Mouse (Mus musculus) G1E (cell line): ENCODE data around the gene Ube2g2. TPM values are rescaled to one million over a fixed set of nuclear protein-coding genes. Genes with fewer than 3 reads are reported as not detected.
A peak's percentile ranks its signal among the peaks of the same experiment; 100 is the strongest.

ENCODE experiments used
- ATAC-seq: 2 replicates; pipeline ENCODE4 v1.8.0; 2016; ENCODE audit warnings: mild to moderate bottlenecking; ENCODE audit not compliant: insufficient number of reproducible peaks, poor library complexity, low FRiP score, severe bottlenecking; ENCODE audit errors: extremely low read depth
- DNase-seq: peaks from one replicate; pipeline ENCODE4 v3.0.0; 2012; ENCODE audit warnings: low spot score
- H3K27me3 ChIP-seq: 2 replicates; pipeline ENCODE4 v1.6.1; 2012; ENCODE audit warnings: mild to moderate bottlenecking, low read length, inconsistent platforms; ENCODE audit not compliant: insufficient read depth
- H3K36me3 ChIP-seq: replicated peaks from 2 replicates; pipeline ENCODE3; 2012; ENCODE audit warnings: mild to moderate bottlenecking, inconsistent platforms
- H3K4me1 ChIP-seq: 2 replicates; pipeline ENCODE4 v1.6.1; 2012; ENCODE audit warnings: low read depth, low read length, inconsistent platforms, mixed read lengths; ENCODE audit not compliant: insufficient read depth
- H3K4me3 ChIP-seq: 2 replicates; pipeline ENCODE4 v1.5.1; 2012; ENCODE audit warnings: low read depth, mild to moderate bottlenecking, inconsistent platforms, low read length, moderate library complexity, mixed read lengths
- H3K9me3 ChIP-seq: replicated peaks from 2 replicates; pipeline ENCODE4 v1.6.1; 2012; ENCODE audit warnings: inconsistent platforms
- CTCF ChIP-seq: IDR thresholded peaks from 2 replicates; pipeline ENCODE4 v1.5.1; 2012; ENCODE audit warnings: low read depth, low read length, inconsistent platforms, mixed read lengths
- GATA1 ChIP-seq: IDR thresholded peaks from 2 replicates; pipeline ENCODE4 v1.6.1; 2012; ENCODE audit warnings: borderline replicate concordance, low read length, inconsistent platforms, mixed read lengths
- GATA2 ChIP-seq: IDR thresholded peaks from 2 replicates; pipeline ENCODE4 v1.6.1; 2012; ENCODE audit warnings: low read depth, low read length, inconsistent platforms, borderline replicate concordance
- POLR2AphosphoS5 ChIP-seq: IDR thresholded peaks from 2 replicates; pipeline ENCODE4 v1.6.1; 2012; ENCODE audit warnings: low read depth, low read length, inconsistent platforms; ENCODE audit not compliant: insufficient replicate concordance
- TAL1 ChIP-seq: conservative IDR thresholded peaks from 2 replicates; pipeline ENCODE4 v1.6.1; 2012; ENCODE audit warnings: low read depth, low read length, inconsistent platforms, mixed read lengths
- polyA plus RNA-seq: library from polyadenylated mRNA; stranded (reverse); fragments of >175 nt; gene quantifications from 2 replicates; pipeline ENCODE4 v1.2.3, GENCODE M21; 2012
- total RNA-seq, 2 experiments: library from RNA; stranded (forward) in 1 of 2; stranded (reverse) in 1 of 2; fragments of 200-1000 nt in 1 of 2; fragments of >200 nt in 1 of 2; fragmentation: Nextera tagmentation in 1 of 2; gene quantifications; 2 replicates each; pipeline ENCODE4 v1.2.3; 2014 to 2017

The Ube2g2 gene
- total and polyA plus RNA-seq, 3 experiments: 20.7 to 35.0 (median 24.5) TPM

DNA sequence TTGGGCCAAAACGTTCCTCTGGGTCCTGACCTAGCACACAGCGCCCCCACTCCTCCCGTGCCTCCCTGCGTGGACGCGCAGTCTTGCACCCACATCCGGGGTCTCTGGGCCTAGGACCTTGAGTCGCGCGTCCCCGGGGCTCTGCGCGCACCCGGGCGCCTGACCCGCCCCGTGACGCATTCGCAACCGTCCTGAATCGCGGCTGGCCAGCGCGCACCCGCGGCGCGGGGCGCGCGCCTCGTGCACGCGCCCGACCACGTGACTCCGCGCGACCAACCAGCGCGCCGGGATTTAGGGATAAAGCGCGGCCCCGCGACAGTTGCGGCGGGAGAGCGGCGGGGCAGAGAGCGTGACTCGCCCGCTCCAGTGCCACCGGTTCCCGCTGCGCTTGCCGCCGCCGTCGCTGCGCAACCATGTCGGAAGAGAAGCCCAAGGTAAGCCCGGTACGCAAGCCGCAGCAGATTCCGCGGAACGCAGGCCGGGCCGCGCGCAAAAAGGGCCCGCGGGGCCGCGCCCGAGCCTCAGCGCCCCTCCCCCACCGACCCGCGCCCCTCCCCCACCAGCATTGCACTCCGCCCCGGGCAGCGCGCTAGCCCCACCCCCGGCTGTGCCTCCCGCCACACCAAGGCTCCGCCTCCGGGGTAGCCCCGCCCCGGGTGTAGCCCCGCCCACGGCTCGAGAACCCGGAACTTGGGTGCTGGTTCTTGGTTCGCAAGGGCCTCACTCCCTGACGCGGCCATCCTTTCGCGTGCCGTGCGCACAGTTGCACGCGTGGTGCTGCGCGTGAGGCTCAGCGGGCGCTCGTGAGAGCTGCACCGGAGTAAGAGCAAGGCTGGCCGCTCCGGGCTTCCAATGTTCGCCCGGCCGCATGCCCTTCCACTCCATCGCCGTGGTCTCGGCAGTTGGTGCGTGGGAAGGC, 15.9 kb upstream of the Ube2g2 start, which contains the start of the genes Sumo3 and Gm49325:
Gene Sumo3, plus strand, starts transcription at position 190 of the 919 bp plus-strand sequence.
Gene Gm49325, plus strand, starts transcription at position 290 of the 919 bp plus-strand sequence.
- peaks cover 38% of the 10 kb centered on the region for H3K4me1 ChIP-seq
- peak; percentile 72 for ATAC-seq
- peaks cover 6% of the 10 kb centered on the region; the same call in 1 of the 2 replicates for H3K9me3 ChIP-seq
- TF ChIP-seq CTCF (no peak), GATA2 (no peak), POLR2AphosphoS5 (no peak), GATA1 (no peak), TAL1 (no peak)
- no peaks in the 10 kb centered on the region for H3K27me3 ChIP-seq
- peaks cover 36% of the 10 kb centered on the region for H3K36me3 ChIP-seq
- DNase-seq: peak; percentile 99
- peak within 1 kb of the TSS; percentile 80 for H3K4me3 ChIP-seq

GRCm38 (mm10) chr10:77606855-77607254, 15.2 kb upstream of the Ube2g2 start:
- peak; percentile 38 for DNase-seq
- peak; percentile 16; the same call in 1 of the 2 replicates for ATAC-seq
- Histone ChIP-seq H3K4me3 (peak overlapping the region; percentile 80), H3K9me3 (peaks cover 6% of the 10 kb centered on the region; the same call in 1 of the 2 replicates), H3K36me3 (peaks cover 43% of the 10 kb centered on the region), H3K4me1 (peaks cover 38% of the 10 kb centered on the region), H3K27me3 (no peaks in the 10 kb centered on the region)
- no peak for TF ChIP-seq TAL1
- no peak for TF ChIP-seq POLR2AphosphoS5
- TF ChIP-seq GATA2: no peak
- TF ChIP-seq GATA1: no peak
- no peak for TF ChIP-seq CTCF

GRCm38 (mm10) chr10:77607441-77607840, 14.6 kb upstream of the Ube2g2 start:
- Histone ChIP-seq H3K4me1 (peaks cover 38% of the 10 kb centered on the region), H3K4me3 (peak overlapping the region; percentile 80), H3K9me3 (peaks cover 6% of the 10 kb centered on the region; the same call in 1 of the 2 replicates), H3K27me3 (no peaks in the 10 kb centered on the region), H3K36me3 (peaks cover 49% of the 10 kb centered on the region)
- no peak for TF ChIP-seq GATA2
- no peak for TF ChIP-seq GATA1
- TF ChIP-seq TAL1: no peak
- no peak for TF ChIP-seq CTCF
- ATAC-seq: no peak
- no peak for DNase-seq

DNA sequence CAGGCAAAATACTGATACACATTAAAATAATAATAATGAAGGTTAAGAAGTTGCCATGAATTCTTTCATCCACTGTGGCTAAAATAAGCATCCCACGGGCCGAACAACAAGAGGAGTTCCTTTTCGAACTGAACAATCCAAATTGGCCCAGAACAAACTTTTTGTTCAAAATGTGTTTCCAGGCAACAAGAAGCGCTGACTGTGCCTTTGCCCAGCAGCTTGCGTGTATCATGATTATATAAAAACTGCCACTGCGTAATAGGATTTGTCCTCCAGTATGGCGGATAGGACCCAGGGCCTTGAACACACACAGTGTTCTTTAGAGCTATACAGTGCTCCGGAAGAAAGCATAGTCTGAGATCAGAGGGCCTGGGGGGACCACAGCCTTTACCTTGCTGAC, 13.5 kb upstream of the Ube2g2 start:
- no peak for ATAC-seq
- H3K27me3 ChIP-seq: no peaks in the 10 kb centered on the region
- H3K9me3 ChIP-seq: peaks cover 6% of the 10 kb centered on the region; the same call in 1 of the 2 replicates
- no peak overlapping the region for H3K4me3 ChIP-seq
- DNase-seq: no peak
- H3K36me3 ChIP-seq: peaks cover 61% of the 10 kb centered on the region
- H3K4me1 ChIP-seq: peaks cover 43% of the 10 kb centered on the region
- no peak for TF ChIP-seq GATA1
- TF ChIP-seq POLR2AphosphoS5: no peak
- no peak for TF ChIP-seq GATA2

DNA sequence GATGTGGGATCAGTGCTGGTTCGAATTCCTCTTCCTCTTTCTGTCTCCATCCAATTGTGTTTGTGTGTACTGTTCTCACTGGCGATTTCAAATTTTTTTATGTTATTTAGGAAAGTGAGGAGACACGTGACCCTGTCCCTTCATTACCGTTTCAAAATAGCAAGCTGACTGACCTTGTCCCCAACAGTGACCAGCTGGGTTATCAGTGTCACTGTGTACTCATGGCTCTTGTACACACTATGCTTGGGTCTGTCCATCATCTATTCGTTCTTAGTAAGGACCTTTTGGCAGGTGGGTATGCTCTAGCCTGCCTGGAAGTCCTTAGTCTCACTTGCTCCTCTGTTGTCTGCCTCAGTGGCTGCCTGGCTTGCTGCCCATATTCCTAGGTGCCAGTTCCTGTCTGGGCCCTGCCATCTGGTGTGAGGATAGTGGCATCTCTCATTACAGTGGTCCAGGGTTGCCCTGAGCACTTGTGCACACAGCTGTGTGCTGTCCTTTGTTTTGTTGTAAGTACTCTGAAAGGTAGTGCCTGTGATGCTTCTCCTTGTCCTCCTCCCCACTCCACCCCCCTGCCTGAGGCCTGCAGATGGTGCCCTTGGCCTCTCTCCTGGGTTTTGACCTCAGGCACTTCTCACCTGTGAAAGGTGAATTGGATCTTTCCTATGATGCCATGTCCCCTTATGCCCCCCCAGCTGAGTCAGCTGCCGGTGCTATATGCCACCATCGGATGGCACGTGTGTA, 11.7 kb upstream of the Ube2g2 start:
- Histone ChIP-seq H3K36me3 (peaks cover 78% of the 10 kb centered on the region), H3K27me3 (no peaks in the 10 kb centered on the region), H3K4me1 (peaks cover 36% of the 10 kb centered on the region), H3K9me3 (no peaks in the 10 kb centered on the region), H3K4me3 (no peak overlapping the region)
- TF ChIP-seq GATA1 (no peak), GATA2 (no peak), CTCF (no peak), TAL1 (no peak), POLR2AphosphoS5 (no peak)
- no peak for ATAC-seq
- no peak for DNase-seq

DNA sequence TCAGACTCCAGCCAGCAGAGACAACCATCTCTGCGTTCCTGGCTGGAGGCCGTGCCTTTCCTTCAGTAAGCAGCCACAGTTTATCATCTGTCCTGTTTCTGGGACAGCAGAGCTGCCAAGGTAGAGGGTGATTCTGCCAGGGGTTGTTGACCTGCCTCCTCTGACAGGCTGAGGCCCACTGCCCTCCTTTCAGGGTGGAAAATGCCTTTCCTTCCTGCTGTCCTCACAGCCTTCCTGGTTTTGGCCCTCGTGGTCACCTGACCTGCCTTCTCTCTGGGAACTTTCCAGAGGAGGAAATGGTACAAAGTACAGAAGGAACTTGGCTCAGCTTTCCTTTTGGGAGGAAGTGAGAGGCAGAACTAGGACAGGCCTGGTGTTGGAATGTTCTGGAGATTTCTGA, 8.7 kb upstream of the Ube2g2 start:
- Histone ChIP-seq H3K27me3 (no peaks in the 10 kb centered on the region), H3K9me3 (no peaks in the 10 kb centered on the region), H3K4me3 (no peak overlapping the region), H3K36me3 (peaks cover 95% of the 10 kb centered on the region), H3K4me1 (peaks cover 14% of the 10 kb centered on the region)
- no peak for TF ChIP-seq GATA1
- TF ChIP-seq POLR2AphosphoS5: no peak
- TF ChIP-seq TAL1: no peak
- no peak for TF ChIP-seq GATA2
- TF ChIP-seq CTCF: no peak
- ATAC-seq (no peak), DNase-seq (no peak)
